Mouse (Mus musculus): ENCODE data around the gene Fam172a.

The Fam172a gene

DNA sequence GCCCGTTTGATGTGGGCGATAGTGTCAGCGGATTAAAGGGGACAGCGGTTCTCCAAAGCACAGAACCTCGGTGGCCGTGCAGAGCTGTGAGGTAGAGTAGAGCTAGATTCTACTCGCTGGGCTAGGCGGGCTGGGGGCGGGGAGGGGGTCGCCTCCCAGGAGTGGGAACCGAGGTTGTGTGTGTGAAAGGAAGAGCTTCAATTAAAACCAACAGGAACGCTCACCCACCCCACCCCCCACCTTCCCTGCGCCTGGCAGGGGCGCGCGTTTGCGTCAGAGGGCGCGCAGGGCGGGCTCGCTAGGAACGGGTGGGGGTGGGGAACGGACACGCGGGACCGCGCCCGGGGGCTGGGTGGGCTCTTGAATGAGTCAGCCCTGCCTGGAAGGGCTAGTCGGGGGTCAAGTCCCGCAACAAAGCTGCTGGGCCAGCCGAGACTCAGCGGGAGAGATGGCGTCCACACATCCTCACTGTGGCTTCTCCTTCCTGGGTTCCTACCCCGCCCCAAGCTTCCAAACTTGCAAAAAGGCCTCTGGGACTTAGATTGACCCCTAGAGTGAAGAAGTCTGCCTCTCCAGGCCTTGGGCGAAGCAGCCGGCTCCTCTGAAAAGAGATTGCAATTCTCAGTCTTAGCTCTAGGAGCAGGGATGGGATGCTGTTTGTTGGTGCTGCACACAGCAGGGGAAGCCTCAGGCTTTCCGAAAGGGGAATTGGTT is 501.7 kb downstream of the Fam172a start:
- in situ Hi-C loops (cut with MboI; ENCODE audit: low pct_unique_long_range_greater_than_20kb in 1 of 2, low sequenced_read_pairs in 2 of 2, unreplicated experiment in 1 of 2) = no loop called here

DNA sequence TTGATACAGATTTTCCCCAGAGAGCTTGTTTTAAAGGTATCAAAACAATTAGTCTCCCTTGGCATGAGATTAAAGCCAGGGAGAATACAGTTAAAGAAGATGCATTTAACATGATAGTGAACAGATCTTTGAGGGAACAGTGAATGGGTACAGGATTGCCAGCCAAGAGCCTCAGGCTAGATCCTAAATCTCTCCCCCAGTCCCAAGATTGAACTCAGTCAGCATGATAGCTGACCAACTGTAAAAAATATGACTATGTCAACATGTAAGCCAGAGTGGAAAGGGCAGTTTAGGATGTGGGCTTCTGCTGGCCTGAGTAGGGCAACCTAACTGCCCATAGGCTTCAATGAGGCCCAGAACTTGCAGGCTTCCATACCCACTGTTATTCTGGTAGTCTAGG is 503.6 kb downstream of the Fam172a start:
- in situ Hi-C loops (cut with MboI; ENCODE audit: low pct_unique_long_range_greater_than_20kb in 1 of 2, low sequenced_read_pairs in 2 of 2, unreplicated experiment in 1 of 2) = no loop called here

DNA sequence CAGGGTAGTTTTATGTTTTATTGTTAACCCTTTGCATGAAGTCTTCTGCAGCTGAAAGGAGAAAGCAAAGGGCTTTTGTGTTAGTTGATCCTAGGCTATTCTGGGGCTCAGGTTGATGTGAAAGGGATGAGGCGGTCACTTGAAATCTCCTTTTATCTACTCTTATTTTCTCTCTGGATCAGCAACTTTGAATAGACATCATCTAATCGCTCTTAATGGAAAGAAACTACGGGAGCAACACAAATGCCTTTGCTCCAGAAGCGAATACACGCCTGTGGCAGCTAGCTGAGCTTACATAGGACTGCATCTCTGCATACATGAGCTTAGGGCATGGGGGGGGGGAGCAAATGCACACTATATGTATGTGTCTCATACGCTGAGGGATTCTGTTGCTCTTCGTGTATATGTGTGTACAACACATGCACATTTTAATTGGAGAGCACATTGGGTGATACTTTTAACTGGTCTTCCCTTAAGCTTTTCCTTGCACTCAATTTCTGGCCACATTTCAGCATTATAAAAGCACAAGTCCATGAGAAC is 505.1 kb downstream of the Fam172a start:
- in situ Hi-C loops (cut with MboI; ENCODE audit: low pct_unique_long_range_greater_than_20kb in 1 of 2, low sequenced_read_pairs in 2 of 2, unreplicated experiment in 1 of 2) = no loop called here

DNA sequence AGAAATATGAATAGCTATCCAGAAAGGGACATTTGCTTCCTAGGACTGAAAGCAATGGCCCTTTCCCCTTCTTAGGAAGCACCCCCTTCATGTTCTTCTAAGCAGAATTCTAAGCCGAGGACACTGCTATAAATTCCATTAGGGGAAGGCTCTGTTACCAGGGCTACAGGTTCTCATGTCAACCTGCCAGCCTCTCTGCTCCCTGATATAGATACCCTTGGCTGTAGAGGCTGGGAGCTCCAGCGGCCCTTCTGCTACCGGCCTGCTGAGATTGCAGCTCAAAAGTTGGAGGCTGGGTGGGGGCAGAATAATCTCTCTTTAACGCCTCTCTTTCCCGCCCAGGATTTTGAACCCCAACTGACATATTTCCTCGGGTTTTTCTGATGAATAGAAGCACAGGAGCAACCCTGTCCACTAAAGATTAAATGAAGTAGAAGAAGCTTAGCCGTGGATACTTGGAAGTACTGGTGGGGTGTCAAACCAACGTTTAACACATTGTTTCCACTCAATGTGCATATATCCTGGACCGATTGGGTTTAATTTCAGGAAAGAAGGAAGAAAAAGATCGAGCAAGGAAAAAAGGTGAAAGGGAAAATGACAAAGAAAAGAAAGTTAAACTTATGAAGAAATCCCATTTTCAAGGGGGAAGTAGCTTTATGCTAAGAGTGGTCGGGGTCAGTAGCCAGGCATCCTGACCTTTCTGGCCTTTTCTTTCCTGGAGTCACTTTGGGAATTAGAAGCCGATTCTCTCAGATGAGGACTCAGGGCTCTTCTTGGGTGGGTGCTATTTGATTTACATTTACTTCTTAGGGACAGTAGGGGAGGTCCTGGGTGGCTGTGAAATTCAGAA is 506.2 kb downstream of the Fam172a start:
- in situ Hi-C loops (cut with MboI; ENCODE audit: low pct_unique_long_range_greater_than_20kb in 1 of 2, low sequenced_read_pairs in 2 of 2, unreplicated experiment in 1 of 2) = no loop called here

DNA sequence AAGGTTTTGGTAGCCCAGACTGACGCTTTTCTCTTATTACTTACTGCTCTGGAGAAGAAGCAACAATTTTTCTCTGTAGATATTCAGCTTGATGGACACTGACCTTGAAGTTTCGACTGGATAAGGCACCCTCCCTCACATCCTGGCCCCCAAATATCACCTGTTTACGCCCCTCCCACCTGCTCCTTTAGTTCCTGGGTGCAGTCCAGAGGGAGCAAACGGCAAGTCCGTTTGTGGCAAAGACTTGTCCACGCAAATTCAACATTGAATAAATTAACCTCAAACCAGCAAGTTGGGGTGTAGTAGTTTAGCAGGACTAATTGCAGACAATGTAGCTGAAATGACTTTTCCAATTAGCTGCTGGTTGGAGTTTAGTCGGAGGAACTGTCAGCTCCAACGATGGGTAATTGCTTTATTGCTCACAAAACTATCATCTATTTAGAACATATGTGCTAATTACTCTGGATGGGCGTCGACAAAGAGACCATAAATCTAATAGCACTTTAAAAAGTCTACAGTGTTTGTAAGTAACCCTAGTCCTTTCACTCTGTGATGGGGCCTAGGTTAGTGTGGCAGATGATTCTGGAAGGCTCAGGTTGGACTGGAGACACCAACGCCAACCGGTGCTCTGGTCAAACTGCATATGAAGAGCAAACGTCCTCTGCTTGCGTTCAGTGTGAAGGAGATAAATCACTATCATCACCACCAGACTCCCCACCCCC is 507.0 kb downstream of the Fam172a start:
- in situ Hi-C loops (cut with MboI; ENCODE audit: low pct_unique_long_range_greater_than_20kb in 1 of 2, low sequenced_read_pairs in 2 of 2, unreplicated experiment in 1 of 2) = no loop called here

DNA sequence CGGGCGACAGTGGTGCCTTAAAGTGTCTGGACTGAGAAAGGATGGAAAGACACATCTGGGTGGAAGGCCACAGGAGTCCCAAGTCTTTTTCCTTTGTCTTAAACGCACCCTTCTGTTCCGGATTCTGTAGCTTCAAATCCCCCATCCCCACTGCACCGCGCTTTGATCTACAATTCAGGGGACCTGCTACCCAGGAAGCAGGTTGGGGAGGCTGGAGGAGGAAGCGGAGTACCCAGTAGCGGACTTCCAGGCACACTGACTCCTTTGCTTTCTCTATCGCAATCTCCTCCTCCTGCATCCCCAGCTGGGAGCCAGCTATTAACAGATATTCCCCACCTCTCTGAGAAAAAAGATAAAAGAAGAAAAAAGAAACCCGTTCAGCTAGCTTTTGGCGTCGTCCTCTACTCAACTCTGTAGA is 507.8 kb downstream of the Fam172a start:
- in situ Hi-C loops (cut with MboI; ENCODE audit: low pct_unique_long_range_greater_than_20kb in 1 of 2, low sequenced_read_pairs in 2 of 2, unreplicated experiment in 1 of 2) = no loop called here

DNA sequence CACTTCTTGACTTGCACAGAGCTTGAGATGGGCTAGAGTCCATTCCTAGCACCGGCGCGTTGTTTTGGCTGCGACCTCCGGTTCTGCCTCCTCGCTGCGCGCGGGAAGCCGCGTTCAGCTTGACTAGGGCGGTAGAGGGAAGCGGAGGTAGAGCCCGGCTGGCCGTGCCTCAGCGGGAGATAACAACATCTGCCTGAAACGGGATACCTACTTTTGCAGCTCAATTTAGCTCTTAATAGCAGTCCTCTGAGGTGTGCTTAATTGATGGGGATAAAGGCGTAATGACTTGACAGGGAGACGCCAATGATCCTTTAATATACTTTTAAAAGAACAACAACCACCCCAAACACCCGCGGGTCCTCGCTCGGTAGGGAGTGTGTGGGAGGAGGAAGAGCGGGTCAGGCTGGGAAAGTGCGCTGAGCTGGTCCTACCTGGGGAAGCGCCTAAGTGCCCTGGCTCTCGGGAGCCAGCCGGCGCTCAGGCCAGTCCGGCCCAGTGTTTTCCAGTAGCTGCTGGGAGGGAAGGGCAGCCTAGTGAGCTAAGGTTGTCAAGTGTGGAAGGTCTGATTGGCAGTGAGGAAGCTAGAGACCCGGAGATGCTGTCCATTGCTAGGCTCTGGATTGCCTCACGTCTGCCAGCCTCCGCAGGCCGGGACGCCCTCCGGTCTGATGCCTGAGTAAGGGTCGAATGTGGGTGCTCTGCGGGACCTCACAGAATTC is 508.4 kb downstream of the Fam172a start:
- in situ Hi-C loops (cut with MboI; ENCODE audit: low pct_unique_long_range_greater_than_20kb in 1 of 2, low sequenced_read_pairs in 2 of 2, unreplicated experiment in 1 of 2) = no loop called here

DNA sequence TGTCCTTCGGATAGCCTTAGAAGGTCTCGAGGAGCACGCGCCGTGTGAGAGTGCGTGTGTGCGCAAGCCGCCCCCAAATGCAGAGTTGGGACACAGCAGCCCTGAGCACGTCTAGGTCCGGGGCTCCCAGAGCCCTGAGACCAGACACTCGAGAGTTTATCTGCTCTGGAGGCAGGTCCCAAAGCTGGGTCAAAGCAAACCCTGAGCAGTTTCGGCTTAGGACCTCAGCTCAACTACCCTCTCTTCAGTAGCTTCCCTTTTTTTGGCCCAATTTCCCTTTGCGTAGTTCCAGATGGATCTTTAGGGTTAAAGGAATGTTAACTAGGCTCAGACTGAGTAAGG is 508.9 kb downstream of the Fam172a start:
- in situ Hi-C loops (cut with MboI; ENCODE audit: low pct_unique_long_range_greater_than_20kb in 1 of 2, low sequenced_read_pairs in 2 of 2, unreplicated experiment in 1 of 2) = no loop called here

DNA sequence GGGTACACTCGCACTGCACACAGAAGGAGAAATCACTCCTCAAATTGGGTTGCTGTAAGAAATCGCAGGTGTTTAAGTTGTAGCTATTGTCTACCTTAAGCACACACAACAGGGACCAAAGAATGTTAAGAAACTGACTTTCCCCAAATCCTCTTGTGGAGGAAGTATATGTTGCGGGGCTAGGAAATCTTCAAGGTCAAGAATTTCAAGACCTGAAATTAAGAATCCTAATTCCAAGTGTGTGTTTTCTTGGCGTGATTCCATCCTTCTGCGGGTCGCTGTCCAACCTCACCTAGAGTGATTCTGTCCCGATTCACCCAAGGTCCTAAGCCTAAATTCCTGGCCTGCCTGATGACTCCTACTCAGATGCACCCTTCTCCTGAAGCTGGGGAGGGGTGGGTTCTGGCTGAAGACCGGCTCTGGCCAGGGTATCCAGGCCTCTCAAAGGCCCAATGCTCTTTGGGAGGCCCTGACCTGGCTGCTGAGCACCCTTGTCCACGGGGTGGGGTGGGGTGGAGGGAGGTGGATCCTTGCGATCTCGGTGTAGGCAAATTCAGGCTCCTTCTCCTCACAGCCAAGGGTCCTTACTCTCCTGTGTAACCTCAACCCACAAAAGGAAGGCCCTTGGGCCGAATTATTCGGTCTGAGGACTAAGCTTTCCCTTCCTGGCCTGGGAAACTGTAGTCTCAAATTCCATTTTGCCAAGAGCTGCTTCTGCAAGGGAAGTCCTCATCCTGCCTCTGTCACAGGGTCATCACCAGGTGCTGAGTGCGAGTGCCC is 509.6 kb downstream of the Fam172a start:
- in situ Hi-C loops (cut with MboI; ENCODE audit: low pct_unique_long_range_greater_than_20kb in 1 of 2, low sequenced_read_pairs in 2 of 2, unreplicated experiment in 1 of 2) = no loop called here

DNA sequence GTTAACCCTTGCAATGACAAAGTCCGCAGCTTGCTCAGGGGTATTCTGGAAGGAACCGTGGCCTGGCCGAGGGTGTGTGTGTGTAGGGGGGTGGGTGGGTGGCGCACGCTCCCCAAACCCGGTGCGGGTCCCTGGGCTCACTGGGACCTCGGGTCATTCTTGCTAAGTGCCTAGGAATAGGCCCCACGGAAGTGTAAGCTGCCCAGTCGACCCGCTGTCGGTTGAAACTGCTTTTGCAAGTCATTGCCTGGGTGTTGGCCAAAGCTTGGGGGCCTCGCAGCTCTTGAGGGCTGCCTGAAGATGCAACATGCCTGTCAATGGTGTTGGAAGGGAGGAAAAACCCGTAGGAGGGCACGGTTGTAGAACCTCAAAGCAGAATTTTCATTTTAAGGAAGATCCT is 510.3 kb downstream of the Fam172a start:
- in situ Hi-C loops (cut with MboI; ENCODE audit: low pct_unique_long_range_greater_than_20kb in 1 of 2, low sequenced_read_pairs in 2 of 2, unreplicated experiment in 1 of 2) = no loop called here

DNA sequence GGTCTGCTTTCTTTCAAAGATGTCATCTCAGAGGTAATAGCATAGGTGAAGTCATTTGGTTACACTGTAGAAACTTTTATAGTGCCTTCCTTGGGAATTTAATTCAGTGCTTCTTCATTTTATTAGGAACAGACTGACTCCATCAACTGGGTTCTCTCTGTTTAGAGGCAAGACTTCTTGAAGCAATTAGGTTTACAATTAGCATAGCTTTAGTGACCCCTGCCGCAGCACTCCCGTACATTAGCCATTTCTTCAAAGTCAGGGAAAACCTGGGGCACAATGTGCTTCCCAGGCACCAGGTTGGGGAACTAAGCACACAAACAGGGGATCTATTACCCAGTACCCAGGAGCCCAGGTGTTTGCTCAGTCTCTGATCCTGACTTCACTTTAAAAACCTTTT is 511.3 kb downstream of the Fam172a start:
- in situ Hi-C loops (cut with MboI; ENCODE audit: low pct_unique_long_range_greater_than_20kb in 1 of 2, low sequenced_read_pairs in 2 of 2, unreplicated experiment in 1 of 2) = no loop called here

DNA sequence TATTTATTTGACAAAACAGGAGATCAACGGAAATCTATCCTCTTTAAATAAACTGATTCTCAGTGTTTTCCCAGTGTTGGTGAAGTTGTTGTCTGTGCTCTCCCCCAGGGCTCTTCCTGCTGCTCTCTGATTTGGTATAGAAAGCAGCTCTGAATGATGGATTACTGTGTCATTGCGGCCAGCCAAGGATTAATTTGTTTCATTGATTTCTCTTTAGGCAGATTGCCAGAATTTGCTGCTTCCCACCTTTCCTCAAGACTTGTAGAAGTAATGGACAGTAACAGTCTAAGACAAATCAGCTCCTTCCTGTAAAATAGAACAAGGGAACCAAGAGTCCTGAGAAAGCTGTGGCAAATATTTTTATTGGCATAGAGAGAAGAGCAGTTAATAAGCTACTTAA is 513.4 kb downstream of the Fam172a start:
- in situ Hi-C loops (cut with MboI; ENCODE audit: low pct_unique_long_range_greater_than_20kb in 1 of 2, low sequenced_read_pairs in 2 of 2, unreplicated experiment in 1 of 2) = no loop called here
